Mouse (Mus musculus) E14TG2a.4 (cell line): ENCODE results near the gene Rbck1.

Source experiments
- CTCF ChIP-seq: conservative IDR thresholded peaks from 2 replicates; pipeline ENCODE4 v1.5.1; 2014; ENCODE audit warnings: low read length
- POU5F1 ChIP-seq: IDR thresholded peaks from 2 replicates; pipeline ENCODE4 v1.6.1; 2014; ENCODE audit warnings: low read length, borderline replicate concordance

GRCm38 (mm10) chr2:152322198-152322597 is 10.3 kb downstream of the Rbck1 start:
- TF ChIP-seq CTCF (no peak), POU5F1 (no peak)
